Mouse (Mus musculus): ENCODE data around the gene Sstr4.

Sstr4 gene

GRCm38 (mm10) chr2:148395131-148396051 lies at the start of gene Sstr4:
Gene Sstr4, plus strand, starts transcription at chr2:148395344.
- DNase-seq (ENCODE audit: low read depth) = no peak

GRCm38 (mm10) chr2:148345373-148345772 lies 49.8 kb upstream of the Sstr4 start:
- no peak for DNase-seq (ENCODE audit: low read depth)

- no peak for DNase-seq (ENCODE audit: low read depth)
These were observed 48.2 kb upstream of the Sstr4 start for GRCm38 (mm10) chr2:148346976-148347375.

- DNase-seq (ENCODE audit: low read depth) = no peak
These were observed 45.4 kb upstream of the Sstr4 start for GRCm38 (mm10) chr2:148349509-148350307.

GRCm38 (mm10) chr2:148350460-148350859 lies 44.7 kb upstream of the Sstr4 start:
- no peak for DNase-seq (ENCODE audit: low read depth)

- no peak for DNase-seq (ENCODE audit: low read depth)
These were observed 42.5 kb upstream of the Sstr4 start for GRCm38 (mm10) chr2:148352655-148353054.

- DNase-seq (ENCODE audit: low read depth) = no peak
These were observed 38.0 kb upstream of the Sstr4 start for GRCm38 (mm10) chr2:148357145-148357544.

- DNase-seq (ENCODE audit: low read depth) = no peak
These were observed 30.6 kb upstream of the Sstr4 start for GRCm38 (mm10) chr2:148364536-148364935.

- DNase-seq (ENCODE audit: low read depth) = no peak
These were observed 29.9 kb upstream of the Sstr4 start for GRCm38 (mm10) chr2:148365227-148365626.

- no peak for DNase-seq (ENCODE audit: low read depth)
These were observed 23.2 kb upstream of the Sstr4 start for GRCm38 (mm10) chr2:148371743-148372630.

- DNase-seq (ENCODE audit: low read depth) = no peak
These were observed 21.5 kb upstream of the Sstr4 start for GRCm38 (mm10) chr2:148373602-148374071.

- DNase-seq (ENCODE audit: low read depth) = peak; percentile 7
These were observed 19.6 kb upstream of the Sstr4 start for GRCm38 (mm10) chr2:148375326-148376150.

GRCm38 (mm10) chr2:148378817-148379342 lies 16.3 kb upstream of the Sstr4 start:
- DNase-seq (ENCODE audit: low read depth) = no peak

GRCm38 (mm10) chr2:148379899-148380413 lies 15.2 kb upstream of the Sstr4 start:
- no peak for DNase-seq (ENCODE audit: low read depth)

GRCm38 (mm10) chr2:148381076-148381475 lies 14.1 kb upstream of the Sstr4 start:
- no peak for DNase-seq (ENCODE audit: low read depth)

- no peak for DNase-seq (ENCODE audit: low read depth)
These were observed 8.7 kb upstream of the Sstr4 start for GRCm38 (mm10) chr2:148386476-148386875.

- no peak for DNase-seq (ENCODE audit: low read depth)
These were observed 8.2 kb upstream of the Sstr4 start for GRCm38 (mm10) chr2:148386927-148387326.

GRCm38 (mm10) chr2:148387652-148388581 lies 7.2 kb upstream of the Sstr4 start:
- DNase-seq (ENCODE audit: low read depth) = no peak

- DNase-seq (ENCODE audit: low read depth) = no peak
These were observed 2.0 kb upstream of the Sstr4 start for GRCm38 (mm10) chr2:148393149-148393548.

Data from naive thymus-derived CD4-positive, alpha-beta T cell, adult 2 months (primary cell).